Mouse (Mus musculus): ENCODE data around the gene Entpd6. TPM values are rescaled to one million over a fixed set of nuclear protein-coding genes. Genes with fewer than 3 reads are reported as not detected.

Entpd6 gene
- total RNA-seq, 1 experiment = 54.3 TPM

GRCm38 (mm10) chr2:150771996-150772395 is 23.2 kb downstream of the Entpd6 start:
- in situ Hi-C loops (cut with MboI; ENCODE audit: low sequenced_read_pairs in 2 of 2, unreplicated experiment in 2 of 2) = no loop called here
- no peak overlapping the region for H3K27ac ChIP-seq (ENCODE audit: insufficient read depth, low read depth, low read length, poor library complexity, severe bottlenecking)
- H3K36me3 ChIP-seq (ENCODE audit: control insufficient read depth, insufficient read depth, low read length, poor library complexity, severe bottlenecking) = peaks cover 5% of the 10 kb centered on the region; the same call in 1 of the 2 replicates
- H3K4me3 ChIP-seq (ENCODE audit: insufficient read depth in 1 of 2, low read depth in 1 of 2, low read length in 2 of 2, poor library complexity in 1 of 2, severe bottlenecking in 1 of 2) = no peak overlapping the region
- no peak for DNase-seq (ENCODE audit: low read depth, low spot score)
- no peaks in the 10 kb centered on the region for H3K9me3 ChIP-seq (ENCODE audit: control insufficient read depth, insufficient read depth, low read depth, low read length)
- H3K4me1 ChIP-seq (ENCODE audit: control insufficient read depth in 2 of 2, insufficient read depth in 2 of 2, low read length in 2 of 2, poor library complexity in 1 of 2) = no peaks in the 10 kb centered on the region
- H3K9ac ChIP-seq (ENCODE audit: insufficient read depth, low read depth, low read length, poor library complexity, severe bottlenecking) = no peak overlapping the region
- TF ChIP-seq HCFC1 (IDR thresholded peaks at IDR 0.05; ENCODE audit: borderline replicate concordance, insufficient read depth, low read length) (no peak), ZC3H11A (IDR thresholded peaks at IDR 0.05; ENCODE audit: borderline replicate concordance, low read depth, low read length) (no peak), CHD2 (IDR thresholded peaks at IDR 0.05; ENCODE audit: low read depth, low read length) (no peak), ZNF384 (IDR thresholded peaks at IDR 0.05; ENCODE audit: low read depth, low read length) (no peak), MAFK (IDR thresholded peaks at IDR 0.05; ENCODE audit: insufficient read depth, low read depth, low read length) (no peak)

GRCm38 (mm10) chr2:150772466-150773119 is 23.8 kb downstream of the Entpd6 start:
- H3K36me3 ChIP-seq (ENCODE audit: control insufficient read depth, insufficient read depth, low read length, poor library complexity, severe bottlenecking) = peaks cover 5% of the 10 kb centered on the region; the same call in 1 of the 2 replicates
- H3K4me1 ChIP-seq (ENCODE audit: control insufficient read depth in 2 of 2, insufficient read depth in 2 of 2, low read length in 2 of 2, poor library complexity in 1 of 2) = no peaks in the 10 kb centered on the region
- H3K4me3 ChIP-seq (ENCODE audit: insufficient read depth in 1 of 2, low read depth in 1 of 2, low read length in 2 of 2, poor library complexity in 1 of 2, severe bottlenecking in 1 of 2) = no peak overlapping the region
- TF ChIP-seq ZNF384 (IDR thresholded peaks at IDR 0.05; ENCODE audit: low read depth, low read length) = no peak
- no peak for TF ChIP-seq ZC3H11A (IDR thresholded peaks at IDR 0.05; ENCODE audit: borderline replicate concordance, low read depth, low read length)
- H3K9me3 ChIP-seq (ENCODE audit: control insufficient read depth, insufficient read depth, low read depth, low read length) = no peaks in the 10 kb centered on the region
- no peak overlapping the region; the same call in 1 of the 2 replicates for H3K27ac ChIP-seq (ENCODE audit: insufficient read depth, low read depth, low read length, poor library complexity, severe bottlenecking)
- in situ Hi-C loops (cut with MboI; ENCODE audit: low sequenced_read_pairs in 2 of 2, unreplicated experiment in 2 of 2) = no loop called here
- DNase-seq (ENCODE audit: low read depth, low spot score) = no peak
- no peak overlapping the region for H3K9ac ChIP-seq (ENCODE audit: insufficient read depth, low read depth, low read length, poor library complexity, severe bottlenecking)

- DNase-seq (ENCODE audit: low read depth, low spot score) = no peak
- Histone ChIP-seq H3K9ac (ENCODE audit: insufficient read depth, low read depth, low read length, poor library complexity, severe bottlenecking) (no peak overlapping the region), H3K9me3 (ENCODE audit: control insufficient read depth, insufficient read depth, low read depth, low read length) (no peaks in the 10 kb centered on the region), H3K27ac (ENCODE audit: insufficient read depth, low read depth, low read length, poor library complexity, severe bottlenecking) (no peak overlapping the region), H3K36me3 (ENCODE audit: control insufficient read depth, insufficient read depth, low read length, poor library complexity, severe bottlenecking) (no peaks in the 10 kb centered on the region), H3K4me3 (ENCODE audit: insufficient read depth in 1 of 2, low read depth in 1 of 2, low read length in 2 of 2, poor library complexity in 1 of 2, severe bottlenecking in 1 of 2) (no peak overlapping the region), H3K4me1 (ENCODE audit: control insufficient read depth in 2 of 2, insufficient read depth in 2 of 2, low read length in 2 of 2, poor library complexity in 1 of 2) (peaks cover 2 to 3% of the 10 kb centered on the region in 2 experiments; a peak in 1 of 4 replicates)
- in situ Hi-C loops (cut with MboI; ENCODE audit: low sequenced_read_pairs in 2 of 2, unreplicated experiment in 2 of 2) = no loop called here
- TF ChIP-seq HCFC1 (IDR thresholded peaks at IDR 0.05; ENCODE audit: borderline replicate concordance, insufficient read depth, low read length) (no peak), CHD2 (IDR thresholded peaks at IDR 0.05; ENCODE audit: low read depth, low read length) (no peak), MAFK (IDR thresholded peaks at IDR 0.05; ENCODE audit: insufficient read depth, low read depth, low read length) (no peak)
These were observed 34.0 kb downstream of the Entpd6 start for GRCm38 (mm10) chr2:150782801-150783200.

- TF ChIP-seq ZNF384 (IDR thresholded peaks at IDR 0.05; ENCODE audit: low read depth, low read length) (no peak), CHD2 (IDR thresholded peaks at IDR 0.05; ENCODE audit: low read depth, low read length) (no peak), HCFC1 (IDR thresholded peaks at IDR 0.05; ENCODE audit: borderline replicate concordance, insufficient read depth, low read length) (no peak), MAFK (IDR thresholded peaks at IDR 0.05; ENCODE audit: insufficient read depth, low read depth, low read length) (no peak), ZC3H11A (IDR thresholded peaks at IDR 0.05; ENCODE audit: borderline replicate concordance, low read depth, low read length) (no peak)
- DNase-seq (ENCODE audit: low read depth, low spot score) = peak; percentile 65
- Histone ChIP-seq H3K4me1 (ENCODE audit: control insufficient read depth in 2 of 2, insufficient read depth in 2 of 2, low read length in 2 of 2, poor library complexity in 1 of 2) (peaks cover 2 to 5% of the 10 kb centered on the region in 2 experiments; a peak in 2 of 4 replicates), H3K9ac (ENCODE audit: insufficient read depth, low read depth, low read length, poor library complexity, severe bottlenecking) (peak within 1 kb of the TSS; percentile 83), H3K36me3 (ENCODE audit: control insufficient read depth, insufficient read depth, low read length, poor library complexity, severe bottlenecking) (no peaks in the 10 kb centered on the region), H3K9me3 (ENCODE audit: control insufficient read depth, insufficient read depth, low read depth, low read length) (no peaks in the 10 kb centered on the region), H3K4me3 (ENCODE audit: insufficient read depth in 1 of 2, low read depth in 1 of 2, low read length in 2 of 2, poor library complexity in 1 of 2, severe bottlenecking in 1 of 2) (peak within 1 kb of the TSS; percentile 69 to 97), H3K27ac (ENCODE audit: insufficient read depth, low read depth, low read length, poor library complexity, severe bottlenecking) (no peak within 1 kb of the TSS)
- in situ Hi-C loops (cut with MboI; ENCODE audit: low sequenced_read_pairs in 2 of 2, unreplicated experiment in 2 of 2) = no loop called here
These were observed 37.7 kb downstream of the Entpd6 start, which contains the start of gene Pygb for GRCm38 (mm10) chr2:150786251-150787180. Gene Pygb, plus strand, starts transcription at chr2:150786735.

Measured in ES-E14 (cell line).